Mouse (Mus musculus) gastrocnemius, postnatal 14 days (tissue): Measurements from ENCODE around the gene Paqr5. TPM values are rescaled to one million over a fixed set of nuclear protein-coding genes. Genes with fewer than 3 reads are reported as not detected.

Experiments
- DNase-seq: peaks from one replicate; pipeline ENCODE4 v3.0.0; 2021; ENCODE audit warnings: mixed read lengths
- intact Hi-C: fragments of 180-260 bp; cut with DNase I; formaldehyde crosslinking; loops from one replicate; pipeline ENCODE4 v1.15.1; 2025; ENCODE audit warnings: low total_unique reads
- long read RNA-seq, 2 experiments: library from polyadenylated mRNA; stranded (forward); transcript quantifications; one replicate each; pipeline ENCODE4 v2.0.0; 2021
- total RNA-seq, 2 experiments: library from RNA; stranded (reverse); gene quantifications; 2 replicates each; pipeline ENCODE4 v1.2.3; 2021

Paqr5 gene
- total RNA-seq = under 1 TPM in 1 of 2 experiments, not detected in 1; 0.12 TPM
- long read RNA-seq, experiment 1, partial matches to known transcripts = 0 of 1 reads
- long read RNA-seq, experiment 1, other reads (novel, unspliced or antisense) = 0 of 1 reads
- long read RNA-seq, experiment 2 = 0 reads

DNA sequence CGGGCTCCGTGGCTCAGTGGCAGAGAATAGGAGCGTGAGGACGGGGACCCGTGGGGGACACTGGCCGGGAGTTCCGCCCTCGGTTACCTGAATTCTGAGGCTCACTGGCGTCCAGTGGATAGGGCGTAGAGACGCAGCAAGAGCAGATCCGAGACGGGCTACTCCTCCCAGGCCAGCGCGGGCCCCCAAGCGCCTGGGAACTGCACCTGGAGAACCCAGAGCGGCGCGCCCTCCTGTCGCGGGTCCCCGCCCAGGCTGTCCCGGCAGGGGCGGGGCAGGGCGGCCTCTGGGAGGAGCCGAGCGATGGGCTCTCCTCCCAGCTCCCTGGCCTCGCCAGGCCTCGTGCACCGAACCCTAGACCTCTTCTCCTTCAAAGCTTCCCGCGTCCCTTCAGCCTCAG is at the start of gene Paqr5:
Gene Paqr5, minus strand, starts transcription at position 257 of the 400 bp plus-strand sequence.
- intact Hi-C loops = no loop called here
- DNase-seq = peak; percentile 29

DNA sequence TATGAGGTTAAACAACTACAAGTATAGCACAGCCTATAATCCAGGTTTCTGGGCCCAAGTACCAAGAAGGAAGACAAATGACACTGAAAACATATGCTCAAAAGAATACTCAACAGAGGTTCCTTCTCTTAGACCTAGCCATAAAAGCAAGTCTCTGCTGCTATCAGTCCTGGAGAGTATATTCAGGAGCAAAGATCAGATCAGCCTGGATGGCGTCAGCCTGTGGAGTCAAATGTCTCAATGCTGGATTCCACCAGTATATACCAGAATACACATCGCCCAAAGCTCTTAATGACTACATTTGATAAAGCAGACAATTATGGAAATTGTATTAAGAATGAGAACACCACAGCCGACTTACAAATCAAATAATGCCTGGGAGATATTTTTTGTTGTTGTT is 35.6 kb upstream of the Paqr5 start:
- intact Hi-C loops = no loop called here
- DNase-seq = no peak

DNA sequence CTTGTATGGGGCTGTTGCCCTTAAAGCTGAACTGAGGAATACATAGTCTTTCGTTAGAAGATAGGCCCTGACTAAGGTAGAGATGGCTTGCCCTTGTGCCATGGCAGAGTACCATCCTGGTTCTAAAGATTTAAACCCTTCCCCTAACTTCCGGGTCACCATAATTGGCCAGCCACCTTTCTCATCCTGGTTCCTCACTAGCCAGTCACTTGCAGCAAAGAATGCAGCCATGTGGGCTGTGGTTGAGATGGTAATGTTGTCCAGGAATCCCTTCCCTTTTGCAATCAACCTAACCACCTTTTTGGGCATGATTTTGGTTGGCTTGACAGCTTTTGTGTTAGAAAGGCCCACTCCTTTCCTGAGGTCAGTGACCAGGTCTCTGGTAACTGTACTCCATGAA is 33.8 kb upstream of the Paqr5 start:
- intact Hi-C loops = no loop called here
- no peak for DNase-seq

DNA sequence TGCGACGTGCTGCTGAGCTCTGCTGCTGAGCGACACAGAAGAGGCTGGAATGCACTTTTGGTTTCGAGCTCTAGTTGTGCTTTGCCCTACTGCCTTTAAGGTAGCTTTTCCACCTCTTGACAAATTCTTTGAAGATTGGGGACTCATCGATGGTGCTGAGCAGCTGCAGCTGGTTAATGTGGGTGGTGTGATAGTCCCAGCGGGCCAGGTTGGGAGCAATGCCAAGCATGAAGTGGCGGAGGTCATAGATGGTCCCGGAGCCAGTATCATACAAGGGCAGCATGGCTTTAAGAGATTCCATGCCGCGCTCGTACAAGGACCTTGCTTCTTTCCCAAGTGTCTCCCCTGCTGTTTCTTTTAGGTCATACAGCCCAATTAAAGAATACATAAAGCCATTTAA is 33.3 kb upstream of the Paqr5 start:
- intact Hi-C loops = no loop called here
- no peak for DNase-seq

DNA sequence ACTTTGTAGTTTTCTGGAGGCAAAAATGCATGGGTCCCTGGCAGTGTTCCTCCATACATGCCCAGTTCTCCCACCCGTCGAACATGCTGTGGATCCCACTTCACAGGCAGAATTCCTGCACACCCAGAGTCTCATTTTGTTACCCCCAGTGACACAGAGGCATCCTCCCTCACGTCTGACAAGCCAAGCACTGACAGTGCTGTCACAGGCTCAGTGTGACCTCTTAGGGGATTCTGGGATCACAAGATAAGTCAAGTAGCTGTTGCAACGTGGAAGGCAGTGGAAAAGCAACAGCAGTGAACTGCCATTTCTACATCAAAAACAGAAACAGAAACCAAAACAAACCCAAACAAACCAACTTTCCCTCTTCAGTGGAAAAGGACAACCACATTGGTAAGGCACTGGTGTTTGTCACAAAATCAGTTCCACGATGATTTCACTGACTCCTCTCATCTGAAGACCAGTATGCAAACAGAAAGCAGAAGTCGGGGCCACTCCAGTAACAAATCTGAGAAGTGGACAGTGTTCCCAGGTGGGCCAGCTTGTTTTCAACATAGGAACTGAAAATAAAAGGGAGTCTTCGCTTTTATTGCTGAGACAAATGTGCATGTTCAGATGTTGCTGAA is 31.3 kb upstream of the Paqr5 start:
- intact Hi-C loops = no loop called here

DNA sequence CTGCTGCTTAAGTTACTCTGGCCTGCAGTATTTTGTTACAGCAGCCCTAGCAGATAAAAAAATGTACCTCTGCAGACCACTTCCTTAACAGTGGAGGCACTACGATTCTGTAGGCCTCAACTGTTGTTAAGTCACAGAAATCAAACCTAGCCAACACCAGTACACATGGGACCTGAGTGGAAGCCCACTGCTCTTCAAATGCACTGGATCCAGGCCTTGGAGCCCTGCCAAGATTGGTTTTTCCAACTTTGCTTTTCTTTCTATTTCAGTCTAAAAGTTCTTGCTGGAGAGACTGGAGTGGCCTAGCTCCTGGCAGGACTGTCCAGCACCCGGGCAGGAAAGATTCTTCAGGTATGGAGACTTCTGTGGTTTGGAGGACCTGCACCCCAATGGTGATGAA is 29.6 kb upstream of the Paqr5 start:
- intact Hi-C loops = no loop called here
- DNase-seq = no peak

More for the DNA sequence above, 31.3 kb upstream of the Paqr5 start:
- DNase-seq = no peak

DNA sequence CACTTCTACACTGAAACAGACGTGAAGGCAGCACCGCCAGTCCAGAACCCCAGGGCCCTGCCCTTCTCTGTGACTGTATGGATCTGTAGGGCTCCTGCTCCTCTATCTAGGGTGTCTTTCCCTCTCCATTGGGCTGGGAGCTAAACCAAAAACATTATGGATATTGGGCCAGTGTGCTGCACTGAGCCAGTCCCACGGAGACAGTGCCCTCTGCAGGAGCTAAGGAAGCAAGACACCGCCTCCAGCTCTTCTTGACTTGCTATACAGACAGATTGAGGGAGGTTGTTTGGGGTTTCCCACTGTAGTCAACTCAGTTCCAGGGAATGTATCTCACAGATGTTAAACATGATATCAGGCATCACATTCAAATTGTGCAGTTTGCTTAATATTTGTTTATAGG is 24.1 kb upstream of the Paqr5 start:
- no peak for DNase-seq
- intact Hi-C loops = no loop called here

DNA sequence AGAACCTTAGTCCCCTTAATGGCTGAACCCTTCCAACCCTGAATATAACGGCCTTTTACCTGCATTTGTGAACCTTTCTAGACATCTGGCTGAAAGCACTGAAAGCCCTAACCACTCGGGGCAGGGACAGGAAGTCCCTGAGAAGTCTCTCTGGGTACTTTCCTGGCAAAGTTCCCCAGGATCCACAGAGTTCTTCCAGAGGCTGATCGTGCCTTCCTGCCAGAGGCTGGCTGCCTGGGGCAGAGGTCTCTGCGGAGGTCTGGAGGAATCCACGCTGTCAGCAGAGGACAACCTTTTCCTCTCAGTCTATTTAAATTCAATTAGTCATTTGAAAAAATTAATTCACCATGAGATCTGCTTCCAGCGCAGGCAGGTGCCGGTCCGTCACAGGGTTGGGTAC is 22.5 kb upstream of the Paqr5 start:
- no peak for DNase-seq
- intact Hi-C loops = loop anchor here (10.0 kb wide), 1 partner anchor 76 kb away; the partner anchor contains the start of gene Glce

DNA sequence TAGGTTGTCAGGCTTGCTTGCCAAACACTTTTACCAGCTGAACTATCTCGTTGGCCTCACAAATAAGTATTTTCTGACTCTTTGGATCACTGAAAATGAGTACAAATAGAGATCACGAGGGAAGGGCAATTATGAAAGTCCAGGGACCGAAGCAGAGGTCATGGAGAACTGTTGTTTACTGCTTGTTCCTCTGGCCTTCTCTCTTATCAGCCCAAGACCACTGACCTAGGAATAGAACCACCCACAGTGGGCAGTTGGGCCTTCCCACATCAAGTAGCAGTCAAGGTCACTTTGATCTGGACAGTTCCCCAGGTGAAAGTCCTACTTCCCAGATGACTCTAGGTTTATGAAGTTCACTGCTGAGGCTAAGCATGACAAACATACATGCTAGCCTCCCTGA is 15.5 kb upstream of the Paqr5 start:
- intact Hi-C loops = loop anchor here (10.0 kb wide), 1 partner anchor 83 kb away; the partner anchor contains the start of gene Glce
- no peak for DNase-seq

DNA sequence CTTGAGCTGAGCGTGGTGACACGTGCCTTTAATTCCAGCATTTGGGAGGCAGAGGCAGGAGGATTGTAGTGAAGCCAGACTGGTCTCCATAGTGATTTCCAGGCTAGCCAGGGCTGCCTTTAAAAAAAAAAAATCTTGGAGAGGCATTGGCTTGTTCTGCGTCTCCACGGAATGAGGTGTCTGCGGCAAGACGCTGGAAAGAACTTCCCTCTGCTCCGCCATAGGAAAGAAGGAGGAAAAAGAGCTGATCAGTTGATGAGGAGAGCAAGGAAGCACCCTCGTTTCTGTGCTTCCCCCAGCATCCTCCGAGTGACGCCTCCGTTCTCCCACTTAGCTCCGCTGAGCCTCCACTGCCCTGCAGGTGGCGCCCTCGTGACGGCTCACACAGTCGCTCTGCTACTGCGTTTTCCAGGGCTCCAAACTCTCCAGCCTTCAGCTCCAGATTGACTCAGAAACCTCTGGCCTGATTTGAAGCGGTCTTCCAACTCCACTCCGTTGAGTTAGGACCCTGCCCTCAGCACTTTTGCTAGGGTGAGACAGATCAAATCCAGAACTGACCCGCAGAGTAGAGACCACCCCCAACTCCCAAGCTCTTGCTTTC is 13.5 kb upstream of the Paqr5 start:
- peak; percentile 90 for DNase-seq
- intact Hi-C loops = loop anchor here (1.0 to 10.0 kb wide), 2 partner anchors 85 to 204 kb away; partner anchors contain the start of gene Glce

DNA sequence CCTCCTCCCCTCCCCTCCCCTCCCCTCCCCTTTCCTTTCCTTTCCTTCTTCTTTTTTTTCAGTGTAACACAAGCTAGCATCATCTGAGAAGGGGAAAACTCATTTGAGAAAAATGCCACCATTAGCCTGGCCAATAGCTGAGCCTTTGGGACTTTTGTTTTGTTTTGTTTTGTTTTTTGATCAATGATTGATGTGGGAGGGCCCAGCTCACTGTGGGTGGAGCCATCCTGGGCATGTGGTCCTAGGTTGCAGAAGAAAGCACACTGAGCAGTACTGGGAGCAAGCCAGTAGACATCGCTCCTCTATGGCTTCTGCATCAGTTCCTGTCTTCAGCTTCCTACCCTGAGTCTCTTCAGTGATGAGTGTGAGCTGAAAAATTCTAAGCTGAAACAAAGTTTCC is 9.2 kb upstream of the Paqr5 start:
- no peak for DNase-seq
- intact Hi-C loops = no loop called here

DNA sequence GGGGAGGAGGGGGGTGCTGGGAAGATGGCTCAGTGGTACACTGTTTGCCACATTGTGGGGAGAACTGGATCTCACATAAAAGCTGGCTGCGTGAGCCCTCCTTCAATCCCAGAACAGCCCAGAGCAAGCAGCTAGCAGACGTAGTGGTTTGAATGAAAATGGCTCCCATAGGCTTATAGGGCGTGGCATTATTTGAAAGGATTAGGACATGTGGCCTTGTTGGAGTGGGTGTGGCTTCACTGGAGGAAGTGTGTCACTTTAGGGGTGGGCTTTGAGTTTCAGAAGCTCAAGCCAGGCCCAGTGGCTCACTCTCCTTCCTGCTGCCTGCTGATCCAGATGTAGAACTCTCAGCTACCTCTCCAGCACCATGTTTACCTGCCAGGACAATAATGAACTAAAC is 5.5 kb upstream of the Paqr5 start:
- DNase-seq = no peak
- intact Hi-C loops = no loop called here

DNA sequence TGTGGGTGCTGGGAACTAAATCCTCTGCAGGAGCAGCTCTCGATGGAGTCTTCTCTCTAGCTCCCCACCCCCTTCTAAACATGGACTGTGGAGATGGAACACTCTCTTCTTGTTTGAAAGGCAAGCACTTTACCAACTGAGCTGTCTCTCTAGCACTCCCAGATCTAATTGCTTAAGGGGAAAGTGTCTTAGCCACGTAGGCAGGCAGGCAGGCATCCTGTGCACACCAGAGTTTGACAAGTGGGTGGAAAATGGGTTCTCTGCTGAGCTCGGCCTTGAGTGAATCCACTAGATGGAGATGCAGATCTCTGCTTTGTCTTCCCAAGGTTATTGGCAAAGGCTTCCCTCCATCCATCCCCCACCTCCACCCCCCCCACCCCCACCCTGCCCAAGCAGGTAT is 1.4 kb upstream of the Paqr5 start:
- DNase-seq = no peak
- intact Hi-C loops = no loop called here

DNA sequence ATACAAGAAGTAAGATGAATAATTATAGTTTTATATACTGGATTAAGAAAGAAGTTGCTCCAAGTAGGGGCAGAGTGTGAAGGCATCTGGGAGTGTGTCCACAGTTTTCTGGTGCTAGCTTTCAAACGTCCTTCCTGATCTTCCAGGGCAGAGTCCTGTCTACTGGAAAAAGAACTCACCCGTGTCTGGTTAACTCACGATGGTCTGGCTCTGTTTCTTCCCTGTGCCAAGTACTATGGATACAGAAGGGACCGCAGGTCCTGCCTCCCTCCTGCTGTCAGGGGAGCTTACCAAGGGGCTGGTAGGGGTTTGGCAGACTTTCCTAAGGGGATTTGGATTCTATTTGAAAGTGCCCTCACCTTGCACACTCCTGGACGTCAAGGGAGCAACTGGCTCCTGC is 1.6 kb downstream of the Paqr5 start:
- DNase-seq = no peak
- intact Hi-C loops = no loop called here

DNA sequence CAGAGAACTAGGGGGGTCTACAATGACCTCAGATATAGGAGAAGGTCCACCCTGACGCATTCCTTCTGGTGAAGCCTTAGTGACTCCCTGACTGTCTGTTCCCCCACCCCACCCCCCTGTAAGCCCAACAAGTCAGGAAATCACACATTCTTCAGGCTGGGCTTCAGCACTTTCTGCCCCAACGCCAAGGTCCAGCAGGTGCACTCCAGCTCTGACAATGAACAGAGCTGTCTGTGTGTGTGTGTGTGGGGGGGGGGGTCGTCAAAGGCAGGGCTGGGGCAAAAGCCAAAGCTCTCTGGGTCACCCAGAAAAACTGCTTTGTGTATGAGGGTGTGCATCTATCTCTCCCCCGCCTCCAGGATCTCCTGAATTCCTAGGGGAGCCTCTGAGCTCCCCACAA is 2.8 kb downstream of the Paqr5 start:
- intact Hi-C loops = no loop called here
- DNase-seq = no peak

DNA sequence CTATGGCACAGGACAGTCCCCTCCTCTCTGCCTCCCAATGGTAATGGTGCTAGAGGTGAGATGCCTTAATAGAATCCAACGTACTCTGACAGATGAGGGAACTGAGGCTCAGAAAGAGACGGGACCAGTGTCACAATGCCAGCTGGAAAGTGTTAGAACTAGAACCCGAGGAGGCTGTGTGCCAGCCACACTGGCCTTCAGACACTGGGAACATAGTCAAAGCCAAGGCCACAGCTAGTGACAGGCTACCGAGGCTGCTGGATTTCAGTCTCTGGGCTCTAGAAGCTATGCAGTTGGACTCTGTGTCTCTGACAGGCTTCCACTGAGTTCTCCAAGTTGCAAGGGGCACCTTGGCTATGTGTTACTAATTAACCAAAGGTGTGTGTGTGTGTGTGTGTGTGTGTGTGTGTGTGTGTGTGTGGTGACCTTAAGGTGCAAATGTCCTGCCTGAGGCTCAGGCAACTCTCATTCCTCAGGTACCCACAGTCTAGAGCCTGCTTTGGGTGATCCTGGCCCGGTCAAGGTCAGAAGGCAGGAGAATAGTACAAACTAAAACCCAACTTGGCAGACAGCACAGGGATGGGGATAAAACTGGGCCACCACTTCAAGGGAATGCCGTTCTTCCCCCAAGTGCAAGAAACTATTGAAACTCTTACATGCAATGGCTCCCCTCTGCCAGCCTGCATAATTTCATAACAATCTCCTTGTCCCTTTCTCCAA is 3.5 kb downstream of the Paqr5 start:
- no peak for DNase-seq
- intact Hi-C loops = no loop called here

DNA sequence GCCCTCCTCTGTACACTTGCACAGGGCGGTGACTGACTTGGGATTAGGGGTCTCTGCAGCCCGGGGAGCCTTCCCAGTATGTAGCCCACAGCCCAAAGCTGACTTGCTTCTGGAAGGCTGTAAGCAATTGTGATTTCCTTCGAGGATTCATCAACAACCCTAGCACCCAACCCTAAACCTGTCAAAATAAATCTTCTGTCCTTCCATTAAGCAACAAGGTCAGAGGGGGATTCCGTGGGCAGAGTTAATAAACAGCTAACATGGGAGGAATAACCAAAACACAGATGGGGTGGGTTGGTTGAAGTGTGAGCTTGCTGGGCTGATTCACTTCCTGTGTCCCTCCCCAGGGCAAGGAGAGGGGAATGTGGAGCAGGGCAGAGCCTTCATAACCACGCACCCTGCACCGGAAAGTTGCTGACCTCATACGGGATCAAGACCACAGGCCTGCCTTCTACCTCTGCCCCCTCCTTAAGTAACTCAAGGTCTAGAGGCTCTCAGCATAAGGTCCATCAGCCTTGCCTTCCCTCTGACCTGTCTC is 5.0 kb downstream of the Paqr5 start:
- intact Hi-C loops = no loop called here
- DNase-seq = no peak

DNA sequence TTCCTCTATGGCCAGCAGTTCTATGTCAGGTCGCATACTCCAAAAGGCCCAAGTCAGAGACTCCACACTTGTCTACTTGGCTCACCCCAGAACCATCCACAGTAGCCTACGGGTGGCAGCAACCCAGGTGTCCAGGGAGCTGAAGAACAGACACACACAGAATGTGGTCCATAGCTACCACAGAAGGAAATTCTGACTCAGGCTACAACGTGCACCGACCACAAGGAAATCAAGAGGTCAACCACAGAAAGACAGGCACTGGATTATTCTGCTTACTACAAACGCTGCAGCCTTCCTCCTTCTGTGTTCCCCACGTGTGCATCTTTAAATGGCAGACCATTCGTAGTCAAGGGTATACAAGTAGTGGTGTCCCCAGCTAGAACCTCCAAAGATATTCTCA is 6.4 kb downstream of the Paqr5 start:
- DNase-seq = no peak
- intact Hi-C loops = no loop called here

DNA sequence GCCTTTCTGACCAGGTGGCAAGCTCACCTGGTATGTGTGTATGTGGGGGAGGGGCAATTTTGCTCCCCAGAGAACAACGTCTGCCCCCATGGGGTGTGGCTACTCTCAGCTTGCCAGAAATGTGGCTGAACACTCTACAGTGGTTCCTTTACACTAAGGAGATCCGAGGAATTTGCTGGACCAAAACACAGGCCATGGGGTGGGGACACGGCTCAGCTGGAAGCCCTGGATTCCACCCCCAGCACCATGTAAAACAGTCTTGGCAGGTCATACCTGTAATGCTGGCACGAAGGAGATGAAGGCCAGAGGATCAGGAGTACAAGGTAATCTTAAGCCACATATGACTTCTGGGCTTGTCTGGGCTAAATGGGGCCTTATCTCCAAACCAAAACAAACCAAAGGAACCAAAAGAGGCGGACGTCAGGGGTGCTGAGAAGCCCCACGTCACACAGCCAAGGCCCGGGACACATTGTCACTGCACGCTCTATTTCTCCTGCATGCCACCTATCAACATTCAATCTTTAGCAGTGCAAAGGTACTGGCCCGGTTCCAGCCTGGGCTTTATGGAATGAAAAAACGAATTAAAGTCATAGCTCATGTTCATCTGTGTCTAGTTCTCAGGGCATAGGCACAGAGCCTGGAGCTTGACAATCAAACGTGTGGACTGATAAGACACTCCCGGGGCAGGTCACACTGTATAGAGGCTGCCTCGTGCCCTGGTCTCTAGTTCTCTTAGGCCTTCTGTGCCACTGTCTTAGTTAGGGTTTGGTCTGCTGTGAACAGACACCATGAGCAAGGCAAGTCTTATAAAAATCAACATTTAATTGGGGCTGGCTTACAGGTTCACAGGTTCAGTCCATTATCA is 8.2 kb downstream of the Paqr5 start:
- intact Hi-C loops = no loop called here
- no peak for DNase-seq

DNA sequence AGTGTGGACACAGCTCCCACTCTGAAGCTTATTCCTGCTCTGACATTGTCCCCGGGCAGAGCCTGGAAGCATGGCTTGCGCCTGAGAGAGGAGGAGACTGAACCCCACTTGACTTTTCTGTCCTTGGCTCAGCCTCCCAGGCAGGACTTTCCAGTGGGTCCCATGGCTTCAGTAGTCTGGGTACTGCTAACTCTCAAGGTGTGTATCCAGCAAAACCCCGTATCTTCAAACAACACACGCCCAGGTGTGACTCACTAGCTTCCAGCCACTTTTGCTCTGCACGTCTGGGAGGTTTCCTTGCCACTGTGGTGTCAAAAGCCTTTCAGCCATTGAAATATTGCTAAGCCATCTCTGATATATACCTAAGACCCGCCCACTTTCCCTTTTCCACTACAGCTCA is 9.3 kb downstream of the Paqr5 start:
- intact Hi-C loops = no loop called here
- DNase-seq = no peak
